Mouse (Mus musculus) kidney, embryonic 16.5 days (tissue): ENCODE data around the gene Becn1. TPM values are rescaled to one million over a fixed set of nuclear protein-coding genes. Genes with fewer than 3 reads are reported as not detected.

Experiments
- ATAC-seq: fragments of 200-750 bp; cut with Nextera tagmentation; 2 replicates; pipeline ENCODE4 v1.8.0; 2017; ENCODE audit warnings: moderate TSS enrichment; ENCODE audit not compliant: low FRiP score, low TSS enrichment
- H3K27ac ChIP-seq: fragments of 300-500 bp; sonication (generic); 2 replicates; pipeline ENCODE4 v1.5.1; 2014; ENCODE audit warnings: low read length
- H3K27me3 ChIP-seq: fragments of 300-500 bp; sonication (generic); 2 replicates; pipeline ENCODE4 v1.6.1; 2014; ENCODE audit warnings: low read length, control low read depth, mixed read lengths; ENCODE audit not compliant: insufficient read depth
- H3K36me3 ChIP-seq: fragments of 300-500 bp; sonication (generic); 2 replicates; pipeline ENCODE4 v1.6.1; 2014; ENCODE audit warnings: low read length, control low read depth, mixed read lengths; ENCODE audit not compliant: insufficient read depth
- H3K4me1 ChIP-seq: fragments of 300-500 bp; sonication (generic); 2 replicates; pipeline ENCODE4 v1.6.1; 2014; ENCODE audit warnings: low read length, control low read depth, mixed read lengths; ENCODE audit not compliant: insufficient read depth
- H3K4me2 ChIP-seq: fragments of 300-500 bp; sonication (generic); replicated peaks from 2 replicates; pipeline ENCODE4 v1.6.1; 2014; ENCODE audit warnings: low read depth, low read length
- H3K4me3 ChIP-seq: fragments of 300-500 bp; sonication (generic); 2 replicates; pipeline ENCODE4 v1.5.1; 2014; ENCODE audit warnings: mild to moderate bottlenecking, low read length
- H3K9ac ChIP-seq: fragments of 300-500 bp; sonication (generic); replicated peaks from 2 replicates; pipeline ENCODE4 v1.6.1; 2014; ENCODE audit warnings: low read length
- H3K9me3 ChIP-seq: fragments of 300-500 bp; sonication (generic); 2 replicates; pipeline ENCODE4 v1.6.1; 2016; ENCODE audit warnings: low read length, control low read depth
- WGBS: fragments of 180-500 bp; shearing (Covaris S2); extraction: QIAGEN DNeasy Blood & Tissue Kit; methylation state at CpG from one replicate; pipeline ENCODE4 v1.1.7; 2014; 5-methylcytosine and 5-hydroxymethylcytosine counted together
- polyA plus RNA-seq: library from polyadenylated mRNA; unstranded; fragments of >200 nt; fragmentation: Nextera tagmentation; extraction: Ambion mirVana; gene quantifications from 2 replicates; pipeline ENCODE4 v1.2.1, GENCODE M21; 2015

The Becn1 gene
- 176 and 188 TPM in 2 replicates for polyA plus RNA-seq

GRCm38 (mm10) chr11:101302004-101302798 is at the start of gene Becn1:
Gene Becn1, minus strand, starts transcription at chr11:101302286.
- Histone ChIP-seq H3K4me2 (peak within 1 kb of the TSS; percentile 97), H3K4me1 (peaks cover 11% of the 10 kb centered on the region), H3K27ac (peak within 1 kb of the TSS; percentile 32; the same call in 1 of the 2 replicates), H3K9me3 (no peaks in the 10 kb centered on the region), H3K4me3 (peak within 1 kb of the TSS; percentile 76), H3K9ac (peak within 1 kb of the TSS; percentile 82), H3K27me3 (no peaks in the 10 kb centered on the region), H3K36me3 (peaks cover 12% of the 10 kb centered on the region; the same call in 1 of the 2 replicates)
- ATAC-seq, result peak; percentile 95
- 6% methylated on average over 39 of the region's 39 CpGs for WGBS

- H3K9ac ChIP-seq, result no peak overlapping the region
- H3K4me1 ChIP-seq, result no peaks in the 10 kb centered on the region; the same call in none of the 2 replicates
- no peaks in the 10 kb centered on the region for H3K27me3 ChIP-seq
- H3K4me2 ChIP-seq, result no peak overlapping the region
- no peak overlapping the region for H3K4me3 ChIP-seq
- no peak overlapping the region for H3K27ac ChIP-seq
- H3K36me3 ChIP-seq, result no peaks in the 10 kb centered on the region
- H3K9me3 ChIP-seq, result no peaks in the 10 kb centered on the region; the same call in 1 of the 2 replicates
- WGBS, result 62% methylated on average over 3 of the region's 3 CpGs
- no peak for ATAC-seq
Observed at GRCm38 (mm10) chr11:101351721-101352111, 49.6 kb upstream of the Becn1 start.

GRCm38 (mm10) chr11:101351100-101351720 is 49.1 kb upstream of the Becn1 start:
- no peak; the same call in 1 of the 2 replicates for ATAC-seq
- no peaks in the 10 kb centered on the region for H3K27me3 ChIP-seq
- H3K9me3 ChIP-seq, result no peaks in the 10 kb centered on the region; the same call in 1 of the 2 replicates
- no peak overlapping the region for H3K27ac ChIP-seq
- 51% methylated on average over 11 of the region's 11 CpGs for whole genome bisulfite sequencing
- H3K4me1 ChIP-seq, result no peaks in the 10 kb centered on the region; the same call in none of the 2 replicates
- no peak overlapping the region for H3K4me2 ChIP-seq
- H3K4me3 ChIP-seq, result no peak overlapping the region
- H3K9ac ChIP-seq, result no peak overlapping the region
- no peaks in the 10 kb centered on the region for H3K36me3 ChIP-seq

DNA sequence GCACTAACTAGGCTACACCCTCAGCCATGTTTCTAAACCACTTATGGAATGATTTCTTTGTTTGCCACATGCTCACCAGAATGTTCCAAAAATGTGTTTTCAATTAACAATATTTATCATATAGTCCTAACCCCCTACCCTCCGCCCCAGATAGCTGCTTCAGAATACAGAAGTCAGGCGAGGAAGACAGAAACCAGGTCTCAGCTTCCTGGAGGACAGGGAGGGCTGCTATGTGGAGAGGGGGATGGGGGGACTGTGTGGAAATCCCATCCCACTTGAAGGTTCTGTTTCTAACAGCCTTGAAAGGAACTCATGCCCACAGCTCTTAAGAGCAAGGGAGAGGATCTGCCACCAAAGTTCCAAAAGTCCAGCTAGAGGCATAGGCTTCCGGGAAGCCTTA is 47.1 kb upstream of the Becn1 start:
- H3K4me3 ChIP-seq, result no peak overlapping the region

DNA sequence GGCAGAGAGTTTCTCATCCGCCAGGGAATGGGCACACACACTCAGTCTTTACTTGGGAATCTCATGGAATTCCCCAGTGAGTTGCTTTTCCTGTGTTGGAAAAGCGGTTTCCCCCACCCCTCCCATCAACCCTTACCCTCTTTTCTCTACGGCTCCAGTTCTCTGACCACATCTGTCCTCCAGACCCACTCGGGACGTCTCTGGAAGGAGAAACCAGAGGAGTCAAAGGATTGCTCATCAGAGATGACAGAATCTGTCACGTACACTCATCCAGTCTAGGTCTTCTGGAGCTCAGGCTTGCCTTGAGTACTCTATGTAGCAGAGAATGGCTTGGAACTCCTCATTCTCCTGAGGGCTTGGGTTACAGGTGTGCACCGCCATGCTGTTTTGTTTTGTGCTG is 46.7 kb upstream of the Becn1 start:
- Histone ChIP-seq H3K9ac (no peak overlapping the region), H3K4me3 (no peak overlapping the region), H3K36me3 (no peaks in the 10 kb centered on the region), H3K27me3 (no peaks in the 10 kb centered on the region), H3K9me3 (no peaks in the 10 kb centered on the region; the same call in 1 of the 2 replicates), H3K4me2 (no peak overlapping the region), H3K4me1 (no peaks in the 10 kb centered on the region; the same call in none of the 2 replicates), H3K27ac (no peak overlapping the region)
- ATAC-seq, result no peak
- WGBS, result 67% methylated on average over 7 of the region's 7 CpGs

More for the DNA sequence above, 47.1 kb upstream of the Becn1 start:
- no peak overlapping the region for H3K27ac ChIP-seq
- WGBS, result 82% methylated on average over 3 of the region's 3 CpGs
- no peak for ATAC-seq
- H3K36me3 ChIP-seq, result no peaks in the 10 kb centered on the region
- no peak overlapping the region for H3K4me2 ChIP-seq
- H3K4me1 ChIP-seq, result no peaks in the 10 kb centered on the region; the same call in none of the 2 replicates
- H3K9me3 ChIP-seq, result no peaks in the 10 kb centered on the region; the same call in 1 of the 2 replicates
- no peaks in the 10 kb centered on the region for H3K27me3 ChIP-seq
- no peak overlapping the region for H3K9ac ChIP-seq

GRCm38 (mm10) chr11:101347083-101347775 is 45.1 kb upstream of the Becn1 start:
- Histone ChIP-seq H3K4me1 (no peaks in the 10 kb centered on the region; the same call in 1 of the 2 replicates), H3K4me3 (no peak overlapping the region), H3K36me3 (no peaks in the 10 kb centered on the region), H3K9me3 (no peaks in the 10 kb centered on the region; the same call in 1 of the 2 replicates), H3K4me2 (no peak overlapping the region), H3K9ac (no peak overlapping the region), H3K27me3 (no peaks in the 10 kb centered on the region), H3K27ac (no peak overlapping the region)
- ATAC-seq, result no peak
- WGBS, result 78% methylated on average over 10 of the region's 10 CpGs

DNA sequence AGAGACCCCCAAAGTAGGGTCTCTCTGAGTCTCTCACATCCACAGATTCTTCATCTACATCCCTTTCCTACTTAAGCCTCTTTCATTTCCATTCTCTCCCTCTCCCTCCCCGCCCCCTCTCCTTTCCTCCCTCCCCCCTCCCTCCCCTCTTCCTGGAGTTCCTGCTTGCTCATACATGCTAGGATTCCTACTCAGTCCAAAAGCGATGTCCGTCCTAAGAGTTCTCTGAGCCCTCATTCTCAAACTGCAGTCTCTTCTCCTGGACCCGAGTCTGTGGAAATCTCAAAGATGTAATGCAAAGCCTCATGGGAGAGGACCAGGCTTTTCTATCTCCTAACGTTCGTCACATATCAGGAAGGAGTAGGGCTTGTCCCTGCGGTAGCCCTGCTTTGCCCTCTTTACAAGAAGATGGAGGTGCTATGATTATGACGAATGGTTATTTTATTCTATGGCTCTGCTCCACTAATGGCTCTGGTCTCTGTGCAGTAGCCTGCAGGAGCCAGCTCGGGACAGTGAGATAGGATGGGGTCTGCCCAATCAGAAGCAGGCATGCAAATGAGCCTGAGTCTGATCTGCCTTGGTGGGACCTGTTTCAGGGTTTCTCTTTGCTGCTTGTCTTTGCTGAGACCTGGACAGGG is 36.2 kb upstream of the Becn1 start:
- no peaks in the 10 kb centered on the region for H3K27me3 ChIP-seq
- no peaks in the 10 kb centered on the region for H3K9me3 ChIP-seq
- H3K27ac ChIP-seq, result peak overlapping the region; percentile 71
- peaks cover 17% of the 10 kb centered on the region for H3K4me1 ChIP-seq
- peak overlapping the region; percentile 38 for H3K4me3 ChIP-seq
- H3K9ac ChIP-seq, result peak overlapping the region; percentile 49; the same call in 1 of the 2 replicates
- WGBS, result 0% methylated on average over 9 of the region's 9 CpGs
- peak overlapping the region; percentile 62 for H3K4me2 ChIP-seq
- peak; percentile 94 for ATAC-seq
- H3K36me3 ChIP-seq, result no peaks in the 10 kb centered on the region

DNA sequence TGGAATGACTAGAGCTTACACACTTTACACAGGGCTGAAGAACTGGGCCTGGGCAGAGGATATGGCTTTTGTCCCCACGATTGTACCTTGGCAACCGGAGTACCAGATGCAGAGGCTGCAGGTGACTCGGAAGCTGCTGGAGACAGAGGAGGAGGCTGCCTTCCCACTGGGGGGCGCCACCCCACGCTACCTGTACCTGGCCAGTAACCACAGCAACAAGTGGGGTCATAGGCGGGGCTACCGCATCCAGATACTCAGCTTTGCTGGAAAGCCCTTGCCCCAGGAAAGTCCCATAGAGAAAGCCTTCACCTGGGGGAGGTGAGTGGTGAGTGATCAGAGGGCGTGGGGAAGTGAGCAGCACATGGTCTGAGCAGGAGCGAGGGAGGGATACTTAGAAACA is 33.6 kb upstream of the Becn1 start:
- H3K4me1 ChIP-seq, result peaks cover 17% of the 10 kb centered on the region
- no peak overlapping the region for H3K27ac ChIP-seq
- H3K4me3 ChIP-seq, result no peak overlapping the region
- no peaks in the 10 kb centered on the region for H3K27me3 ChIP-seq
- no peaks in the 10 kb centered on the region for H3K36me3 ChIP-seq
- no peak overlapping the region for H3K9ac ChIP-seq
- H3K4me2 ChIP-seq, result no peak overlapping the region
- no peaks in the 10 kb centered on the region for H3K9me3 ChIP-seq
- ATAC-seq, result no peak
- whole genome bisulfite sequencing, result 85% methylated on average over 9 of the region's 9 CpGs

- no peaks in the 10 kb centered on the region for H3K36me3 ChIP-seq
- H3K27me3 ChIP-seq, result no peaks in the 10 kb centered on the region
- no peak for ATAC-seq
- no peak overlapping the region for H3K9ac ChIP-seq
- no peak overlapping the region for H3K4me2 ChIP-seq
- no peak overlapping the region for H3K4me3 ChIP-seq
- H3K9me3 ChIP-seq, result no peaks in the 10 kb centered on the region
- no peak overlapping the region for H3K27ac ChIP-seq
- peaks cover 17% of the 10 kb centered on the region for H3K4me1 ChIP-seq
- 17% methylated on average over 6 of the region's 6 CpGs for WGBS
Observed at GRCm38 (mm10) chr11:101334516-101334915, 32.4 kb upstream of the Becn1 start.
